In the genomic region with DNA sequence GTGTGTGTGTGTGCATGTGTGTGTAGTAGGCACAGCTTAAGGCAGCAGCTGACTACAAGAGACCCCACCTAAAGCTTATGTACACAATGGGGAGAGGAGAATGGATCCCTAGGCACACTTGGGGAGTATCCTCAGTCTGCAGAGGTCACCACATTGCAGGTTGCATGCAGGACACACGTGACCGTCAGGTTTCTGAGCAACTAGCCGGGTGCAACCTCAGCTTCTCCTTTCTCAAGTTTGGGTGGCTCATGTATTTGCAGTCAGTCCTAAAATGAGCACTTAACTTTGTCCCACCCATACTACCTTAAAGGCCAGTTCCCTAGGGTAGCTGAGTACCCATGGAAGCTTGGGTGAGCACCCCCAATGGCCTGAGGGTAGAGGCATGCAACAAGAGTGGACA, we compare ENCODE assay signal across 26 mouse cellular contexts.
DNase-seq lines count a peak whose midpoint lies in the region; ATAC-seq lines count a peak whose summit lies in the region.
"Had no signal": no experiment of that assay in that cellular context is flagged by ENCODE, and none has a peak within 500 bp of the region (broad histone marks: within the 10 kb centered on the region; RNA-seq: fewer than 3 reads in every experiment).

No protein-coding gene starts in this region.

- no peaks in the 10 kb centered on the region for H3K36me3 ChIP-seq in liver, embryonic 16.5 days (ENCODE audit: control insufficient read depth, insufficient read depth)
- H3K36me3 ChIP-seq in liver, embryonic 11.5 days (ENCODE audit: control insufficient read depth, insufficient read depth, low read length) = no peaks in the 10 kb centered on the region
- H3K36me3 ChIP-seq: forebrain, embryonic 10.5 days; G1E; hindbrain, embryonic 10.5 days; hindbrain, embryonic 13.5 days had no signal

- ATAC-seq in liver, embryonic 16.5 days (ENCODE audit: low read depth) = 0 out of 2 replicates have a peak, but pooled peaks have one; percentile 8
- ATAC-seq in liver, embryonic 11.5 days (replicated peaks; ENCODE audit: low FRiP score) = no peak
- peak; percentile 38 to 60; a peak in 3 of 4 replicates for ATAC-seq in hematopoietic stem cell, adult 5-6 weeks (replicated peaks in 1 of 2; ENCODE audit: insufficient read depth in 1 of 2, low FRiP score in 2 of 2, low TSS enrichment in 1 of 2, low read depth in 1 of 2, poor library complexity in 2 of 2, severe bottlenecking in 2 of 2)
- peak; percentile 64 for ATAC-seq in megakaryocyte progenitor cell, adult 5-6 weeks (replicated peaks; ENCODE audit: poor library complexity)
- ATAC-seq: forebrain, embryonic 14.5 days; forebrain, postnatal 0 days; hindbrain, embryonic 16.5 days; Patski had no signal

- H3K9me3 ChIP-seq in liver, embryonic 16.5 days (replicated peaks; ENCODE audit: control insufficient read depth, low read length) = no peaks in the 10 kb centered on the region
- H3K9me3 ChIP-seq in liver, embryonic 11.5 days (ENCODE audit: control insufficient read depth, low read length) = no peaks in the 10 kb centered on the region
- H3K9me3 ChIP-seq: G1E had no signal

- DNase-seq in liver, embryonic 11.5 days (ENCODE audit: low spot score) = no peak
- no peak for DNase-seq in spleen, adult 18-20 months
- no peak for DNase-seq in right cerebral cortex, adult 2 months (ENCODE audit: low spot score in 2 of 2)
- DNase-seq in cerebellum, adult 9-11 months = no peak
- DNase-seq: adrenal gland, postnatal 10 days; adrenal gland, postnatal 36 days; B cell, adult 2 months; cerebellum, adult 11 months; cerebellum, adult 2 months; cerebellum, postnatal 10 days; cerebellum, postnatal 36 days; forebrain, postnatal 0 days; gastrocnemius, adult 2 months; gastrocnemius, postnatal 14 days; heart, adult 2 months had no signal

- no peak overlapping the region for H3K4me3 ChIP-seq in liver, embryonic 16.5 days (ENCODE audit: low read depth, low read length)
- no peak overlapping the region for H3K4me3 ChIP-seq in liver, embryonic 11.5 days (ENCODE audit: low read depth, low read length)
- H3K4me3 ChIP-seq: forebrain, embryonic 10.5 days; gastrocnemius, adult 2 months; heart, adult 2 months; hindbrain, embryonic 10.5 days; hindbrain, embryonic 13.5 days had no signal

- no peak overlapping the region for H3K27ac ChIP-seq in liver, embryonic 16.5 days (ENCODE audit: low read length)
- H3K27ac ChIP-seq in liver, embryonic 11.5 days (ENCODE audit: low read depth, low read length) = no peak overlapping the region
- H3K27ac ChIP-seq: forebrain, embryonic 10.5 days; gastrocnemius, adult 2 months; heart, adult 2 months; hindbrain, embryonic 10.5 days; hindbrain, embryonic 13.5 days had no signal

- no peak overlapping the region for H3K4me2 ChIP-seq in liver, embryonic 16.5 days (ENCODE audit: low read depth, low read length)
- H3K4me2 ChIP-seq in liver, embryonic 11.5 days = no peak overlapping the region
- H3K4me2 ChIP-seq: heart, embryonic 11.5 days; hindbrain, embryonic 13.5 days had no signal

- H3K27me3 ChIP-seq in liver, embryonic 16.5 days (ENCODE audit: control insufficient read depth, insufficient read depth, low read depth, low read length) = no peaks in the 10 kb centered on the region
- no peaks in the 10 kb centered on the region for H3K27me3 ChIP-seq in liver, embryonic 11.5 days (replicated peaks; ENCODE audit: control insufficient read depth, insufficient read depth, low read length)
- H3K27me3 ChIP-seq: hindbrain, embryonic 13.5 days; Patski had no signal

- peaks cover 7% of the 10 kb centered on the region; the same call in 1 of the 2 replicates for H3K4me1 ChIP-seq in liver, embryonic 16.5 days (ENCODE audit: control insufficient read depth, low read depth, low read length)
- H3K4me1 ChIP-seq in liver, embryonic 11.5 days (replicated peaks; ENCODE audit: control insufficient read depth, insufficient read depth, low read length) = peaks cover 6% of the 10 kb centered on the region
- H3K4me1 ChIP-seq: hindbrain, embryonic 13.5 days had no signal

- WGBS in liver, embryonic 16.5 days (ENCODE audit: insufficient replicate concordance) = 38% methylated on average over 3 of the region's 3 CpGs
- 73% methylated on average over 3 of the region's 3 CpGs for WGBS in liver, embryonic 11.5 days

- no peak overlapping the region for H3K9ac ChIP-seq in liver, embryonic 16.5 days (ENCODE audit: low read depth, low read length)
- no peak overlapping the region for H3K9ac ChIP-seq in liver, embryonic 11.5 days (ENCODE audit: low read depth, low read length)
- H3K9ac ChIP-seq: forebrain, postnatal 0 days; hindbrain, embryonic 13.5 days had no signal
